Mouse (Mus musculus) small intestine, adult 2 months (tissue): ENCODE results near the gene Optc. TPM values are rescaled to one million over a fixed set of nuclear protein-coding genes. Genes with fewer than 3 reads are reported as not detected.
A peak's percentile ranks its signal among the peaks of the same experiment; 100 is the strongest.

Experiments
- H3K27ac ChIP-seq: fragments of 200-500 bp; 2 replicates; pipeline ENCODE4 v1.5.1; 2012; ENCODE audit warnings: low read depth, low read length, control low read depth, inconsistent platforms; ENCODE audit not compliant: insufficient read depth
- H3K27me3 ChIP-seq: fragments of 200-500 bp; 2 replicates; pipeline ENCODE4 v1.6.1; 2012; ENCODE audit warnings: mild to moderate bottlenecking, moderate library complexity, low read length, inconsistent platforms; ENCODE audit not compliant: control insufficient read depth, insufficient read depth
- H3K36me3 ChIP-seq: fragments of 200-500 bp; 2 replicates; pipeline ENCODE4 v1.6.1; 2012; ENCODE audit warnings: mild to moderate bottlenecking, low read length, control low read depth, inconsistent platforms; ENCODE audit not compliant: control insufficient read depth, insufficient read depth
- H3K4me1 ChIP-seq: fragments of 200-500 bp; 2 replicates; pipeline ENCODE4 v1.6.1; 2012; ENCODE audit warnings: low read length, inconsistent platforms, mixed read lengths; ENCODE audit not compliant: control insufficient read depth, insufficient read depth, insufficient read length
- H3K4me3 ChIP-seq: fragments of 200-500 bp; 2 replicates; pipeline ENCODE4 v1.5.1; 2012; ENCODE audit warnings: low read depth, mild to moderate bottlenecking, control low read depth, inconsistent platforms, low read length, moderate library complexity
- CTCF ChIP-seq: fragments of 200-500 bp; IDR thresholded peaks from 2 replicates; pipeline ENCODE4 v1.5.1; 2012; ENCODE audit warnings: low read depth, mild to moderate bottlenecking, control low read depth, inconsistent platforms, low read length, moderate library complexity, mixed read lengths; ENCODE audit not compliant: insufficient replicate concordance, insufficient read length; ENCODE audit errors: extremely low read depth
- POLR2A ChIP-seq: fragments of 200-500 bp; IDR thresholded peaks from 2 replicates; pipeline ENCODE4 v1.6.1; 2012; ENCODE audit warnings: low read depth, mild to moderate bottlenecking, control low read depth, inconsistent platforms, low read length, moderate library complexity
- WGBS: fragments of 180-500 bp; shearing (Covaris S2); methylation state at CpG from one replicate; pipeline ENCODE4 v1.1.7; 2018; 5-methylcytosine and 5-hydroxymethylcytosine counted together
- polyA plus RNA-seq: library from polyadenylated mRNA; depleted of rRNA; stranded (reverse); fragments of >200 nt; gene quantifications from 2 replicates; pipeline ENCODE4 v1.2.3, GENCODE M21; 2012

The Optc gene
- polyA plus RNA-seq, 1 experiment, result 8.3 TPM

GRCm38 (mm10) chr1:133908659-133909575 lies 1.1 kb upstream of the Optc start:
- Histone ChIP-seq H3K27ac (peak overlapping the region; percentile 37; the same call in 1 of the 2 replicates), H3K4me3 (peak overlapping the region; percentile 56), H3K4me1 (peaks cover 3% of the 10 kb centered on the region), H3K36me3 (no peaks in the 10 kb centered on the region), H3K27me3 (no peaks in the 10 kb centered on the region; the same call in 1 of the 2 replicates)
- TF ChIP-seq CTCF, result peak; percentile 9; the same call in 1 of the 2 replicates
- TF ChIP-seq POLR2A, result no peak; the same call in 1 of the 2 replicates
- 4% methylated on average over 27 of the region's 27 CpGs for WGBS

GRCm38 (mm10) chr1:133906420-133906819 lies 1.4 kb downstream of the Optc start:
- Histone ChIP-seq H3K27me3 (no peaks in the 10 kb centered on the region; the same call in 1 of the 2 replicates), H3K36me3 (no peaks in the 10 kb centered on the region), H3K4me3 (no peak overlapping the region), H3K4me1 (peaks cover 3% of the 10 kb centered on the region), H3K27ac (no peak overlapping the region)
- TF ChIP-seq POLR2A (no peak), CTCF (no peak)
- 50% methylated on average over 12 of the region's 12 CpGs for WGBS

- no peak for TF ChIP-seq CTCF
- no peak for TF ChIP-seq POLR2A
- Histone ChIP-seq H3K36me3 (no peaks in the 10 kb centered on the region), H3K4me1 (no peaks in the 10 kb centered on the region), H3K27ac (no peak overlapping the region), H3K4me3 (no peak overlapping the region), H3K27me3 (no peaks in the 10 kb centered on the region; the same call in 1 of the 2 replicates)
- 77% methylated on average over 9 of the region's 9 CpGs for WGBS
These were observed 7.0 kb downstream of the Optc start for GRCm38 (mm10) chr1:133900825-133901224.

GRCm38 (mm10) chr1:133899043-133899542 lies 8.7 kb downstream of the Optc start:
- H3K36me3 ChIP-seq, result no peaks in the 10 kb centered on the region
- 70% methylated on average over 9 of the region's 9 CpGs for WGBS
- H3K4me3 ChIP-seq, result no peak overlapping the region
- H3K27ac ChIP-seq, result peak overlapping the region; percentile 47
- no peaks in the 10 kb centered on the region for H3K27me3 ChIP-seq
- no peaks in the 10 kb centered on the region for H3K4me1 ChIP-seq
- TF ChIP-seq POLR2A, result no peak
- no peak for TF ChIP-seq CTCF

- Histone ChIP-seq H3K27me3 (no peaks in the 10 kb centered on the region), H3K4me1 (no peaks in the 10 kb centered on the region), H3K27ac (no peak overlapping the region), H3K36me3 (no peaks in the 10 kb centered on the region), H3K4me3 (no peak overlapping the region)
- WGBS, result 80% methylated on average over 6 of the region's 6 CpGs
- no peak for TF ChIP-seq POLR2A
- no peak for TF ChIP-seq CTCF
These were observed 10.5 kb downstream of the Optc start for GRCm38 (mm10) chr1:133897293-133897692.

- Histone ChIP-seq H3K36me3 (no peaks in the 10 kb centered on the region), H3K4me1 (peaks cover 2% of the 10 kb centered on the region), H3K27ac (no peak overlapping the region), H3K4me3 (no peak overlapping the region), H3K27me3 (no peaks in the 10 kb centered on the region)
- WGBS, result 33% methylated on average over 5 of the region's 5 CpGs
- no peak for TF ChIP-seq POLR2A
- no peak for TF ChIP-seq CTCF
These were observed 16.3 kb downstream of the Optc start for GRCm38 (mm10) chr1:133891489-133891888.

GRCm38 (mm10) chr1:133889949-133890598 lies 17.7 kb downstream of the Optc start:
- no peaks in the 10 kb centered on the region for H3K27me3 ChIP-seq
- peaks cover 2% of the 10 kb centered on the region for H3K4me1 ChIP-seq
- TF ChIP-seq POLR2A (no peak), CTCF (no peak)
- H3K27ac ChIP-seq, result no peak overlapping the region
- H3K4me3 ChIP-seq, result no peak overlapping the region
- no peaks in the 10 kb centered on the region for H3K36me3 ChIP-seq
- 59% methylated on average over 20 of the region's 20 CpGs for WGBS
